Mouse (Mus musculus): Measurements from ENCODE around the gene Hes7. TPM values are rescaled to one million over a fixed set of nuclear protein-coding genes. Genes with fewer than 3 reads are reported as not detected.

The Hes7 gene
- total RNA-seq, 2 experiments from 2014 or later: 0.79 to 1.3 TPM

- no peak for DNase-seq (ENCODE audit: low spot score in 2 of 2)
- intact Hi-C loops (cut with DNase I): no loop called here
Observed at GRCm38 (mm10) chr11:69172606-69173005, 52.4 kb downstream of the Hes7 start.

Other genes with a start within 250 kb of the Hes7 start
- gene Ndel1, start 248.5 kb upstream of the Hes7 start, total RNA-seq (2021): 100 to 1,000 TPM; 104 to 106 TPM
- not detected for gene Rnf222, start 231.9 kb upstream of the Hes7 start, total RNA-seq (2021)
- gene Rpl26, start 218.8 kb upstream of the Hes7 start, total RNA-seq (2021): 100 to 1,000 TPM; 695 to 749 TPM
- under 1 TPM; 0.47 to 0.70 TPM for gene Odf4, start 193.3 kb upstream of the Hes7 start, total RNA-seq (2021)
- 10 to 100 TPM; 16.5 to 26.9 TPM for gene Arhgef15, start 162.9 kb upstream of the Hes7 start, total RNA-seq (2021)
- 1 to 10 TPM; 5.7 to 6.1 TPM for gene Slc25a35, start 152.3 kb upstream of the Hes7 start, total RNA-seq (2021)
- 10 to 100 TPM; 13.7 to 18.6 TPM for gene Rangrf, start 145.2 kb upstream of the Hes7 start, total RNA-seq (2021)
- 10 to 100 TPM; 16.1 to 24.2 TPM for gene Pfas, start 111.9 kb upstream of the Hes7 start, total RNA-seq (2021)
- gene Ctc1, start 104.5 kb upstream of the Hes7 start, total RNA-seq (2021): 10 to 100 TPM; 38.1 to 40.5 TPM
- gene Aurkb, start 74.8 kb upstream of the Hes7 start, total RNA-seq (2021): 1 to 10 TPM in 1 of 2 experiments, under 1 TPM in 1; 0.43 to 1.1 TPM
- 10 to 100 TPM; 30.7 to 38.4 TPM for gene Borcs6, start 60.7 kb upstream of the Hes7 start, total RNA-seq (2021)
- gene Tmem107, start 49.6 kb upstream of the Hes7 start, total RNA-seq (2021): 10 to 100 TPM; 19.5 to 20.5 TPM
- 1,000 to 10,000 TPM; 1,090 to 1,186 TPM for gene Vamp2, start 31.9 kb upstream of the Hes7 start, total RNA-seq (2021)
- 100 to 1,000 TPM; 106 to 122 TPM for gene Per1, start 25.2 kb upstream of the Hes7 start, total RNA-seq (2021)
- under 1 TPM; 0.52 to 0.75 TPM for gene 9130213A22Rik, start 2.2 kb downstream of the Hes7 start, total RNA-seq (2021)
- gene Aloxe3, start 5.5 kb downstream of the Hes7 start, total RNA-seq (2021): 1 to 10 TPM; 4.3 to 6.8 TPM
- gene Alox12b, start 36.6 kb downstream of the Hes7 start, total RNA-seq (2021): 1 to 10 TPM; 6.0 to 6.1 TPM
- gene Alox8, start 77.4 kb downstream of the Hes7 start, total RNA-seq (2021): 1 to 10 TPM; 4.2 to 6.5 TPM
- 1 to 10 TPM in 1 of 2 experiments, under 1 TPM in 1; 0.84 to 1.2 TPM for gene Gucy2e, start 116.6 kb downstream of the Hes7 start, total RNA-seq (2021)
- gene Cntrob, start 203.4 kb downstream of the Hes7 start, total RNA-seq (2021): 10 to 100 TPM; 15.5 to 24.2 TPM
- gene Trappc1, start 203.6 kb downstream of the Hes7 start, total RNA-seq (2021): 10 to 100 TPM; 50.9 to 59.8 TPM
- 10 to 100 TPM; 72.6 to 78.9 TPM for gene Kcnab3, start 205.9 kb downstream of the Hes7 start, total RNA-seq (2021)
- 100 to 1,000 TPM; 150 to 171 TPM for gene Rnf227, start 220.1 kb downstream of the Hes7 start, total RNA-seq (2021)
- gene Chd3, start 249.0 kb downstream of the Hes7 start, total RNA-seq (2021): 100 to 1,000 TPM; 421 to 443 TPM